Mouse (Mus musculus): ENCODE results near the gene Slc16a1. TPM values are rescaled to one million over a fixed set of nuclear protein-coding genes. Genes with fewer than 3 reads are reported as not detected.
"Not testable (repeated sequence)": the region's sequence is repeated elsewhere in the genome, so short reads cannot be mapped to it uniquely, and the experiment has no call there.

Gene Slc16a1
- polyA plus RNA-seq, 1 experiment from 2014 or later: 48.1 TPM

DNA sequence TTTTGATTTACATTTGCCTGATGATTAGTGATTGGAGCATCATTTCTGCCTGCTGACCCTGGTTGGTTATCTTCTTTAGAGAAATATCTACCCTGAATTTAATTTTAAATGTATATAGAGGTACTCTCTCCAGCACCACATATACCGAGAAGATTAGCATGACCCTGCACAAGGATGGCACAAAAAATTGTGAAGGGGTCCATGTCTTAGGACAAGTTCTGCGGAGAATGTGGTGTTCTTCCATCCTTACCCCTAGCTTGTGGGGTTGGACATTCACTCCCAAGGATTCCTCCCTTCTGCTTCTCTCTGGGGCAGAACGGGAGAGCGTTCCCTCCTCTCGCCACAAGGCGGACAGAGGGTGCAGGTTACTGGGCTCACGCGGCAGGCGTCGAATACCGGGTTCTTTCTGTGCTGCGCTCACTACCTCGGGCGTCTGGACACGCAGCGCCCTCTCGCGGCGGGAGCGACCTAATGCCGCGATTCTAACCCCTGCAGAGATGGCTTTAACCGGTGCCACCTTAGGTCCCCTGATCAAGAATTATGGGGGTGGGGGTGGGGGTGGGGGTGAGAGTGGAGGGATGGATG is 62.4 kb downstream of the Slc16a1 start:
- no peak for DNase-seq (ENCODE audit: low read depth, low spot score)
- H3K27me3 ChIP-seq: no peaks in the 10 kb centered on the region
- peak; percentile 87 for TF ChIP-seq CTCF (IDR thresholded peaks at IDR 0.05)
- ChIA-PET CTCF (interaction anchor here (1.1 to 8.5 kb wide), 9 partner anchors 8 to 246 kb away, joined by 3 to 80 read pairs (median 4); partner anchors contain the start of gene Slc16a1), POLR2A (no interaction called here)
- in situ Hi-C loops (cut with MboI; ENCODE audit: low pct_unique_long_range_greater_than_20kb): no loop called here
- ATAC-seq: peak; percentile 75

DNA sequence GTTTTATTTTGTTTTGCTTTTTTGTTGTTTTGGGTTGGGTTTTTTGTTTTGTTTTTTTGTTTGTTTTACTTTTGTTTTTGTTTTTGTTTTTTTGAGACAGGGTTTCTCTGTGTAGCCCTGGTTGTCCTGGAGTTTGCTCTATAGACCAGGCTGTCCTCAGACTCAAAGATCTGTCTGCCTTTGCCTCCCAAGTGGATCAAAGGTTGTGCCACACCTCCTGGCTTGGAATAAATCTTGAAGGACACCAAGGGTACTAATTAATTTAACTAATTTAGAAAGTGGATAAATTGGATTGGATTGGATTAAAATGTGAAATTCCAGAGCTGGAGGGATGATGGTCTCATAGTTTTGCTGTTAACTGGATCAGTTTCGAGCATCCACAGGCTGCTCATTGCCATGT is 63.3 kb downstream of the Slc16a1 start:
- DNase-seq (ENCODE audit: low read depth, low spot score) (no peak), ATAC-seq (no peak)
- CTCF ChIA-PET: interaction anchor here (1.2 to 8.5 kb wide), 5 partner anchors 8 to 63 kb away, joined by 3 to 80 read pairs (median 5); partner anchors contain the start of gene Slc16a1
- POLR2A ChIA-PET: interaction anchor here (0.6 kb wide), 1 partner anchor 159 kb away, joined by 3 read pairs; no protein-coding TSS in a partner anchor
- in situ Hi-C loops (cut with MboI; ENCODE audit: low pct_unique_long_range_greater_than_20kb): no loop called here
- no peak for TF ChIP-seq CTCF (IDR thresholded peaks at IDR 0.05)
- H3K27me3 ChIP-seq: no peaks in the 10 kb centered on the region

GRCm38 (mm10) chr3:104703941-104704340 is 65.5 kb downstream of the Slc16a1 start:
- TF ChIP-seq CTCF (IDR thresholded peaks at IDR 0.05): no peak
- in situ Hi-C loops (cut with MboI; ENCODE audit: low pct_unique_long_range_greater_than_20kb): no loop called here
- ChIA-PET CTCF (interaction anchor here (1.1 to 8.5 kb wide), 4 partner anchors 10 to 29 kb away, joined by 3 to 80 read pairs (median 4); no protein-coding TSS in a partner anchor), POLR2A (no interaction called here)
- DNase-seq (ENCODE audit: low read depth, low spot score): no peak
- no peaks in the 10 kb centered on the region for H3K27me3 ChIP-seq
- ATAC-seq: no peak

DNA sequence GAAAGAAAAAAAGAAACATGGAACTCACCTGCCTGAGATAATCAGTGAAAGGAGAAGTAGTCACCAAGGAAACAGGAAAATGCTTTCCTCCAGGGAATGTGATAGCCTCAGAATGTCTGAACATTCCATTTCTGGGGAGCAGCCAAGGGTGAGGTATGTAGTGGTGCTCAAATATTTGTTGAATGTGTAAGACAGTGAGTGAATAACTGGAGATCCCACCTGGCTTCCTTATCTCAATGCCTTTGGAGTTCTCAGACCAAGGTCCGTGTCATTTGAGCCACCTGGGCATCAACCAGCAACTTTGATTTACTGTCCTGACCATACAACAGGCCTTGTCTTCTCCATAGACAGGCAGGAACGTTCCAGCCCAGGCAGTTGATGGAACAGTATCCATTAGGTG is 68.0 kb downstream of the Slc16a1 start:
- TF ChIP-seq CTCF (IDR thresholded peaks at IDR 0.05): no peak
- ChIA-PET POLR2A (no interaction called here), CTCF (no interaction called here)
- H3K27me3 ChIP-seq: no peaks in the 10 kb centered on the region
- DNase-seq (ENCODE audit: low read depth, low spot score) (no peak), ATAC-seq (peak; percentile 67)
- in situ Hi-C loops (cut with MboI; ENCODE audit: low pct_unique_long_range_greater_than_20kb): no loop called here

DNA sequence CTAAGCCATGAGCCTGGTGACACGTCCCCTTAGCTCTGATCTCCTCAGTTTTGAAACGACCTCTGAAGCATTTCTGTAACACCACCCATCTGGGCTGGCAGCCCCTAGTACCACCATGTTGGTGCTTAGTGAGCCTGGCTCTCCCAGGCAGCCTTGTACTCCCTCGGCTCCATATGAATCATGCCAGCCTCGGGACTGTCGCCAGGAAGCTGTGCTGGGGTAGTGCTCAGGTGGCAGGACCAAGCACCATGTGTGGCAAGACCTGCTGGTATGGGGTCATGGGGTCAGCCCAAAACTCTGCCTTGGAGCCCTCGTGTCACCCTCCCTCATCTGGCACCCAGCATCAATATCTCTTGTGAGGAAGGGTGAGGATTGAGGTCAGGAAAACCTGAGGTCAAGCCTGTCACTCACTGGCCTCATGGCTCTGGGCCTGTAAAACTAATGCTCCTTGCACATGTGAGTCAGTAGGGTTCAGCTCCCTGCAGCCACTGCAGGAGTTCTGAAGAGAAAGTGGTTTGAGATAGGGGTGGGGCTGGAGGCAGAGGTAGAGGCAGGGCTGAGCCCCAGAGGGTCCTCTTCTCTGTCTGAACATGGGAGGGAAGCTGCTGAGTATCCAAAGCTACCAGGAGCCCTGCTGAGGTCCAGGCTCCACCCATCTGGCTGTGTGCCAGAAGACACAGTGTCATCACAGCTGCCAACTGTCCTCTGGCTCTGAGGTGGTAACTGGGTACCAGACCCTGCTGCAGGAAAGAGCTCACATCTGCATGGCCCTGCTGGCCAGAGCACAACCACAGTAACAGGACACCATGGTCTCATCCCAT is 68.7 kb downstream of the Slc16a1 start:
- H3K27me3 ChIP-seq; DNase-seq (ENCODE audit: low read depth, low spot score); POLR2A ChIA-PET; CTCF ChIA-PET; in situ Hi-C loops (cut with MboI; ENCODE audit: low pct_unique_long_range_greater_than_20kb): not testable (repeated sequence)
- ATAC-seq: peak; percentile 66

- in situ Hi-C loops (cut with MboI; ENCODE audit: low pct_unique_long_range_greater_than_20kb); DNase-seq (ENCODE audit: low read depth, low spot score); CTCF ChIA-PET; H3K27me3 ChIP-seq: not testable (repeated sequence)
- peak; percentile 32 for ATAC-seq
- POLR2A ChIA-PET: interaction anchor here (0.6 to 1.2 kb wide), 2 partner anchors 22 to 500 kb away, joined by 3 read pairs; no protein-coding TSS in a partner anchor
These were observed 69.3 kb downstream of the Slc16a1 start for GRCm38 (mm10) chr3:104707772-104708144.

Other genes starting within 250 kb of the Slc16a1 start
- gene Lrig2, start 126.8 kb upstream of the Slc16a1 start, polyA plus RNA-seq (2021): 20.1 TPM
- gene Ppm1j, start 142.4 kb downstream of the Slc16a1 start, polyA plus RNA-seq (2021): 23.8 TPM
- 0.32 TPM for gene Fam19a3, start 143.2 kb downstream of the Slc16a1 start, polyA plus RNA-seq (2021)
- 470 TPM for gene Rhoc, start 149.7 kb downstream of the Slc16a1 start, polyA plus RNA-seq (2021)
- 43.9 TPM for gene Mov10, start 179.9 kb downstream of the Slc16a1 start, polyA plus RNA-seq (2021)
- gene St7l, start 225.3 kb downstream of the Slc16a1 start, polyA plus RNA-seq (2021): 42.6 TPM
- gene Capza1, start 225.8 kb downstream of the Slc16a1 start, polyA plus RNA-seq (2021): 82.7 TPM